Mouse (Mus musculus): Measurements from ENCODE around the gene Olfr1378. TPM values are rescaled to one million over a fixed set of nuclear protein-coding genes. Genes with fewer than 3 reads are reported as not detected.
A peak's percentile ranks its signal among the peaks of the same experiment; 100 is the strongest.

Gene Olfr1378
- polyA plus RNA-seq (2016; fragmentation: Nextera tagmentation; extraction: Ambion mirVana) = not detected in 2 replicates

- Histone ChIP-seq H3K27me3 (no peaks in the 10 kb centered on the region), H3K36me3 (no peaks in the 10 kb centered on the region), H3K9ac (no peak within 1 kb of the TSS), H3K9me3 (replicated peaks) (no peaks in the 10 kb centered on the region), H3K27ac (no peak within 1 kb of the TSS), H3K4me2 (replicated peaks) (no peak within 1 kb of the TSS), H3K4me1 (no peaks in the 10 kb centered on the region), H3K4me3 (no peak within 1 kb of the TSS)
- no peak for ATAC-seq (ENCODE audit: low FRiP score)
- 90% methylated on average over 11 of the region's 11 CpGs for WGBS
Measured at GRCm38 (mm10) chr11:50966230-50966629, at the start of gene Olfr1378. Gene Olfr1378 (plus strand): TSS chr11:50966530.

DNA sequence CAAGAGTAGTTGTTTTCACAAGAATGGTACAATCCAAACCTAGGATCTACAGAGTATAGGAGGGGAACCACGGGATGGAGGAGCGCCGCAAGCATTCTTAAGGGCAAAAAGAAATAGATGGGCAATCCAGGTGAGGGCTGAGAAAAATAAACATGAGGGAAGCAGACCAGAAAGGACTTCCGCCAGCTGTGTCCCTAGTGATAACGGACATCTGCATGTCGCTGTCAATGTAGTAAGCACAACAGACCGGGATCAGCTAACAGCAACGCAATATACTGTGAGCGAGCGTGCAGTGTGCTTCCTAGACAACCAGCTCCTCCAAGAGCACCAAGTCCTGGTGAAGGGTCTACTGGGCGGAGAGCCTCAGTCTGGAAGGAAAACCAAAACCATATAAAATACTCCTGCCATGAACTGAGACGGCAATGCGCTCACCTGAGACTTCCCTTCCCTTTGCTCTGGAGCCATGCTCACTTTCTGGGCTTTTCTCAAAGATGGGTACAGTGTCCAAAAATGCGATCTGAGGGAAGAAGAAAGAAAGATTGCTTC lies 35.8 kb upstream of the Olfr1378 start:
- whole genome bisulfite sequencing = 34% methylated on average over 14 of the region's 14 CpGs
- H3K27me3 ChIP-seq = no peaks in the 10 kb centered on the region
- H3K9ac ChIP-seq = peak overlapping the region; percentile 69
- peaks cover 6% of the 10 kb centered on the region for H3K4me1 ChIP-seq
- ATAC-seq (ENCODE audit: low FRiP score) = no peak
- H3K4me3 ChIP-seq = peak overlapping the region; percentile 62
- peak overlapping the region; percentile 80 for H3K4me2 ChIP-seq (replicated peaks)
- H3K27ac ChIP-seq = peak overlapping the region; percentile 77; the same call in 1 of the 2 replicates
- H3K36me3 ChIP-seq = no peaks in the 10 kb centered on the region
- no peaks in the 10 kb centered on the region for H3K9me3 ChIP-seq (replicated peaks)

GRCm38 (mm10) chr11:50931021-50931420 lies 35.3 kb upstream of the Olfr1378 start:
- peak; percentile 73 for ATAC-seq (ENCODE audit: low FRiP score)
- no peaks in the 10 kb centered on the region for H3K27me3 ChIP-seq
- H3K4me2 ChIP-seq (replicated peaks) = peak overlapping the region; percentile 80
- no peaks in the 10 kb centered on the region for H3K9me3 ChIP-seq (replicated peaks)
- H3K4me3 ChIP-seq = peak overlapping the region; percentile 62
- H3K4me1 ChIP-seq = peaks cover 6% of the 10 kb centered on the region
- peak overlapping the region; percentile 69 for H3K9ac ChIP-seq
- H3K36me3 ChIP-seq = no peaks in the 10 kb centered on the region
- 2% methylated on average over 16 of the region's 16 CpGs for WGBS
- peak overlapping the region; percentile 77 for H3K27ac ChIP-seq

DNA sequence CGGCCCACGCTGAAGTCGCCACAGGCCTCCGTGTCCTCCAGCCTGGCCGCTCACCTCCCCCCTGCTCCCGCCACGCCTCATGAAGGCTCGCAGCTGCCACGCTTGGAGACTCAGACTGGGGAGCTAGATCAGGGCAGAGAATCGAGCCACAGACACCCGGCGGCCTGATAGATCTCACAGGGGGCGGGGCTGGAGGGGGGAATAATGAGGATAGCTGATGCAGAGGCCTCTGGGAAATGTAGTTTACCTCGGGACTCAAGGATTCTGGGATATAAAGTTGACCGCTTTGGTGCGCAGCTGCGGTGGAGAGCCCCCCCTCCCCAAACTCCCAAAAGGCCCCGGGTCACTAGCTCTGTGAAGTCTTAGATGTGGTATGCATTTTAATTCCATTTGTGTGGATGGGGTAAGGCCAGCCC lies 34.9 kb upstream of the Olfr1378 start, which contains the start of gene Zfp354b:
Gene Zfp354b, minus strand, starts transcription at position 183 of the 416 bp plus-strand sequence.
- WGBS = under 1% methylated on average over 18 of the region's 18 CpGs
- no peaks in the 10 kb centered on the region for H3K36me3 ChIP-seq
- H3K4me1 ChIP-seq = peaks cover 6% of the 10 kb centered on the region
- peak within 1 kb of the TSS; percentile 77 for H3K27ac ChIP-seq
- H3K4me3 ChIP-seq = peak within 1 kb of the TSS; percentile 62
- peak within 1 kb of the TSS; percentile 80 for H3K4me2 ChIP-seq (replicated peaks)
- no peaks in the 10 kb centered on the region for H3K9me3 ChIP-seq (replicated peaks)
- no peaks in the 10 kb centered on the region for H3K27me3 ChIP-seq
- H3K9ac ChIP-seq = peak within 1 kb of the TSS; percentile 69
- ATAC-seq (ENCODE audit: low FRiP score) = peak; percentile 97

DNA sequence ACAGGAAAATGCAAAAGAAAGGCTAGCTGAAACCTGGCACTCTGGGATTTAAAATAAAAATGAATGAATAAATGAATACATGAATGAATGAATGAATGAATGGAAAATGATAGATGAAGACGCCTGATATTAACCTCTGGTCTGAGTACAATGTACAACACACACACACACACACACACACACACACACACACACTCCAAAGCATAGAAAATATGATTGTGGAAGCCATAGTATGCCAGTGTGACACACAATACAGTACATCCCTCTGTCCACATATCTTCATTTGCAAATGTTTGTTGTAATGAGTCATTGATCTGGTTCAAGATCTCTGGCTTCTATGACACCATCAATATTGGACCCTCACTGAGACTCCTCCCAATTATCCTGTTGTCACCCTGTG lies 34.3 kb upstream of the Olfr1378 start:
- Histone ChIP-seq H3K9ac (no peak overlapping the region), H3K9me3 (replicated peaks) (no peaks in the 10 kb centered on the region), H3K4me2 (replicated peaks) (peak overlapping the region; percentile 80), H3K4me1 (peaks cover 6% of the 10 kb centered on the region), H3K27ac (no peak overlapping the region), H3K27me3 (no peaks in the 10 kb centered on the region), H3K4me3 (no peak overlapping the region), H3K36me3 (no peaks in the 10 kb centered on the region)
- peak; percentile 69 for ATAC-seq (ENCODE audit: low FRiP score)
- 79% methylated on average over 1 of the region's 1 CpGs for WGBS

GRCm38 (mm10) chr11:50938435-50938834 lies 27.9 kb upstream of the Olfr1378 start:
- Histone ChIP-seq H3K9me3 (replicated peaks) (no peaks in the 10 kb centered on the region), H3K4me3 (no peak overlapping the region), H3K4me1 (no peaks in the 10 kb centered on the region), H3K4me2 (replicated peaks) (no peak overlapping the region), H3K36me3 (no peaks in the 10 kb centered on the region), H3K27me3 (no peaks in the 10 kb centered on the region), H3K9ac (no peak overlapping the region), H3K27ac (no peak overlapping the region)
- WGBS = 83% methylated on average over 8 of the region's 8 CpGs
- no peak for ATAC-seq (ENCODE audit: low FRiP score)

DNA sequence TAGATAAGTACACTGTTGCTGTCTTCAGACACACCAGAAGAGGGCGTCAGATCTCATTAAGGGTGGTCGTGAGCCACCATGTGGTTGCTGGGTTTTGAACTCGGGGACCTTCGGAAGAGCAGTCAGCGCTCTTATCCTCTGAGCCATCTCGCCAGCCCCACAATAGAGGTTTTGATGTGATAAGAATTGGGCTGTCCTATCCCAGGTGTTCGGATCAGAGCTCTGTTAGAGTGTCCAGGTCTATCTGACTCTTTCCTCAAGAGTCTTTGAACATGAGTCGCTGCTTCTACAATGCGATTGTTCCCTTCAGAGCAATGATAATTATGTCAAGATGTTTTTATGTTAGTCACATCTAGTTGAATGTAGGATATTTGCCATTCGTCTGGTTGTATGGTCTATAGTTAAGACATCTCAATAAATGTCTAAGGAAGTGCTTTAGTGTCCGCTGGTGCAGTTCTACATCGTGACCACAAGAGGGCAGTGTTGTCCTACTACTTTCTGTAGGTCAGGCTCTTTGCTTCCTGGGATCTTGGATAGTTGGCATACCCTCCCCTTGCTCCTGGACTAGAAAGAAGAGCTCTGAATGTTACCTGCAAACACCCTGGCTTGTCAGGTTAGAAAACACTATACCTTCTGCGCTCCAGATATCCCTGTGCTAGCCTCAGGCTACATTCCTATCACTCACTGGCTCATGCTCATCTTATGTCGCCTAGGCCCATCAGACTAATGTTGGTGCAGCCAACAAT lies 26.5 kb upstream of the Olfr1378 start:
- H3K36me3 ChIP-seq = no peaks in the 10 kb centered on the region
- H3K27ac ChIP-seq = no peak overlapping the region
- no peak overlapping the region for H3K4me3 ChIP-seq
- no peaks in the 10 kb centered on the region for H3K4me1 ChIP-seq
- H3K4me2 ChIP-seq (replicated peaks) = no peak overlapping the region
- peak; percentile 56; the same call in 1 of the 2 replicates for ATAC-seq (ENCODE audit: low FRiP score)
- H3K9me3 ChIP-seq (replicated peaks) = no peaks in the 10 kb centered on the region
- no peaks in the 10 kb centered on the region for H3K27me3 ChIP-seq
- whole genome bisulfite sequencing = 41% methylated on average over 14 of the region's 14 CpGs
- no peak overlapping the region for H3K9ac ChIP-seq

DNA sequence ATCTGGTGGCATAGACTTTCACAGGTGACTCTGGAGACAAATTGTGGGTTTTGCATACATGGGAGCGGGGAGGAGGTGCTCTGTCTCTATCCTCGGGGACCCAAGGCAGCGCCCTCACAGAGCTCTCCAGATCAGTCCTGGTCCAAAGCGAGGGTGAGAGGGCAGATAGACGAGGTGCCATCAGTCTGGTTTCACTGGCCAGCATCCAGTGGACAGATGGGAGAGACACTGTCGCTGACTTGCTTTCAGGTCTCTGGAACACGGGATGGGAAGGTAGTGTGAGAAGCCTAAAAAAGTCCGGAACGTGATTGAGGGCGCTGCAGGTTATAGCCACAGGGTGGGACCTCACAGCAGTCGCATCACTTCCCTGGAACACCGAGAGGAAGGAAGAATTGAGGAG lies 23.9 kb upstream of the Olfr1378 start:
- Histone ChIP-seq H3K9ac (no peak overlapping the region), H3K4me1 (no peaks in the 10 kb centered on the region), H3K36me3 (no peaks in the 10 kb centered on the region), H3K27me3 (no peaks in the 10 kb centered on the region), H3K9me3 (replicated peaks) (no peaks in the 10 kb centered on the region), H3K4me3 (no peak overlapping the region), H3K27ac (no peak overlapping the region), H3K4me2 (replicated peaks) (no peak overlapping the region)
- ATAC-seq (ENCODE audit: low FRiP score) = no peak
- WGBS = 77% methylated on average over 12 of the region's 12 CpGs

DNA sequence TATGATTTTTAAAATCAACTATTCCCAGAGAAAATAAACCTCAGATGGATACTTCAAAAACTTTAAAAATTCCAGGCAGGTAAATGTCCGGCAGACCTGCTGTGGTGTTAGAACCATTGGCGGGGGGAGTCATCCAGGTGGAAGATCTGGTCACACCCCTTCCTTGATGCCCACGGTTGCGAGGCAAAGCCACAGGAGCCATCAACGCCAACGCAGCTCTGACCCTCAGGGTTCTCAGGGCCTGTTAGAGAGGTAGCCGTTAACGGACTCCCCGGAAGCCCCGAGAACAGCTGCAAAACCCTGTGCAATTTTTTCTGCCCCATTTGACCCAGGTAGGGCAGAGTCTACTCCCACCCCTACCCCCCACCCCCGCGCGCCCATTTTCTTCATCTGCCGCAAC lies 22.8 kb upstream of the Olfr1378 start, which contains the start of gene 4933414I15Rik:
Gene 4933414I15Rik, minus strand, starts transcription at position 260 of the 400 bp plus-strand sequence.
- ATAC-seq (ENCODE audit: low FRiP score) = no peak
- Histone ChIP-seq H3K27ac (no peak within 1 kb of the TSS), H3K9me3 (replicated peaks) (no peaks in the 10 kb centered on the region), H3K36me3 (no peaks in the 10 kb centered on the region), H3K9ac (no peak within 1 kb of the TSS), H3K4me2 (replicated peaks) (no peak within 1 kb of the TSS), H3K27me3 (no peaks in the 10 kb centered on the region), H3K4me3 (no peak within 1 kb of the TSS), H3K4me1 (no peaks in the 10 kb centered on the region)
- WGBS = 84% methylated on average over 14 of the region's 14 CpGs

- 75% methylated on average over 14 of the region's 14 CpGs for WGBS
- H3K4me1 ChIP-seq = no peaks in the 10 kb centered on the region
- H3K4me3 ChIP-seq = no peak overlapping the region
- no peaks in the 10 kb centered on the region for H3K9me3 ChIP-seq (replicated peaks)
- no peaks in the 10 kb centered on the region for H3K36me3 ChIP-seq
- no peaks in the 10 kb centered on the region for H3K27me3 ChIP-seq
- no peak overlapping the region for H3K27ac ChIP-seq
- no peak overlapping the region for H3K9ac ChIP-seq
- no peak for ATAC-seq (ENCODE audit: low FRiP score)
- H3K4me2 ChIP-seq (replicated peaks) = no peak overlapping the region
Measured at GRCm38 (mm10) chr11:50952290-50952689, 14.0 kb upstream of the Olfr1378 start.

DNA sequence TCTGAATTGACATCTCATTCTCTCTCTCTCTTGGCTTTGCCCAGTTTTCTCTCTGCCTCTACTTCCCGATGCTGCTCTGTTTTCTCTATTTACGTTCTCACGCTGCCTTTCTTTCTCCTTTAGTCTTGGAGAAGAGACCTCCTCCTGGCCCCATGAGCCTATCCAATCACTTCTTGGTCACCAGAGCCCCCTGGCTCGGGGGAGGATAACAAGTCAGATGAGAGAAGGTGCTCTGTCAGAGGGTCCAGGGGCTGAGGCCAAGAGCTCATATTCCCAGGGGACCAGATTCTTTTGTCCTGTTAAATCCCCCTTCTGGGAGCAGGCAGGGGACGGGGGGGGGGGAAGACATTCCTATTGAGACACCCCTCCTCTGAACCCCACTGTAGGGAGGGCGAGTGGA lies 12.7 kb upstream of the Olfr1378 start, which contains the start of gene Prop1:
Gene Prop1, minus strand, starts transcription at position 101 of the 400 bp plus-strand sequence.
- WGBS = 69% methylated on average over 6 of the region's 6 CpGs
- Histone ChIP-seq H3K36me3 (no peaks in the 10 kb centered on the region), H3K27me3 (no peaks in the 10 kb centered on the region), H3K27ac (no peak within 1 kb of the TSS), H3K9ac (no peak within 1 kb of the TSS), H3K9me3 (replicated peaks) (no peaks in the 10 kb centered on the region), H3K4me1 (no peaks in the 10 kb centered on the region), H3K4me3 (no peak within 1 kb of the TSS), H3K4me2 (replicated peaks) (no peak within 1 kb of the TSS)
- no peak for ATAC-seq (ENCODE audit: low FRiP score)

- no peak overlapping the region for H3K4me3 ChIP-seq
- H3K4me2 ChIP-seq (replicated peaks) = no peak overlapping the region
- no peaks in the 10 kb centered on the region for H3K9me3 ChIP-seq (replicated peaks)
- H3K36me3 ChIP-seq = no peaks in the 10 kb centered on the region
- no peaks in the 10 kb centered on the region for H3K4me1 ChIP-seq
- H3K9ac ChIP-seq = no peak overlapping the region
- no peak overlapping the region for H3K27ac ChIP-seq
- H3K27me3 ChIP-seq = no peaks in the 10 kb centered on the region
- 98% methylated on average over 2 of the region's 2 CpGs for WGBS
- no peak for ATAC-seq (ENCODE audit: low FRiP score)
Measured at GRCm38 (mm10) chr11:50964886-50965285, 1.4 kb upstream of the Olfr1378 start.
